Mouse (Mus musculus) cerebellum, adult 9-10 months (tissue): ENCODE data around the gene Smagp.

Experiments used
- DNase-seq: peaks from one replicate; pipeline ENCODE4 v3.0.0; 2022

The Smagp gene

GRCm38 (mm10) chr15:100636700-100637501 is at the start of gene Smagp:
TSS of gene Smagp (minus strand) at chr15:100636940.
- DNase-seq = no peak

- no peak for DNase-seq
These were observed 49.7 kb upstream of the Smagp start for GRCm38 (mm10) chr15:100686434-100686833.

- no peak for DNase-seq
These were observed 49.1 kb upstream of the Smagp start for GRCm38 (mm10) chr15:100685849-100686248.

GRCm38 (mm10) chr15:100685255-100685654 is 48.5 kb upstream of the Smagp start:
- DNase-seq = no peak

- no peak for DNase-seq
These were observed 47.7 kb upstream of the Smagp start for GRCm38 (mm10) chr15:100684450-100684849.

GRCm38 (mm10) chr15:100683041-100683440 is 46.3 kb upstream of the Smagp start:
- DNase-seq = peak; percentile 77

- DNase-seq = no peak
These were observed 45.0 kb upstream of the Smagp start for GRCm38 (mm10) chr15:100681770-100682169.

- DNase-seq = no peak
These were observed 43.6 kb upstream of the Smagp start for GRCm38 (mm10) chr15:100680381-100680780.

- no peak for DNase-seq
These were observed 42.3 kb upstream of the Smagp start for GRCm38 (mm10) chr15:100679005-100679404.

- DNase-seq = no peak
These were observed 41.8 kb upstream of the Smagp start for GRCm38 (mm10) chr15:100678581-100678980.

GRCm38 (mm10) chr15:100677675-100678074 is 40.9 kb upstream of the Smagp start:
- DNase-seq = no peak

- no peak for DNase-seq
These were observed 39.8 kb upstream of the Smagp start for GRCm38 (mm10) chr15:100676521-100676920.

GRCm38 (mm10) chr15:100675486-100675885 is 38.7 kb upstream of the Smagp start:
- DNase-seq = no peak

GRCm38 (mm10) chr15:100674566-100674965 is 37.8 kb upstream of the Smagp start:
- no peak for DNase-seq

- no peak for DNase-seq
These were observed 37.0 kb upstream of the Smagp start for GRCm38 (mm10) chr15:100673585-100674391.

GRCm38 (mm10) chr15:100670833-100671232 is 34.1 kb upstream of the Smagp start:
- no peak for DNase-seq

GRCm38 (mm10) chr15:100670004-100670403 is 33.3 kb upstream of the Smagp start:
- DNase-seq = no peak

GRCm38 (mm10) chr15:100669337-100669736 is 32.6 kb upstream of the Smagp start, which contains the start of gene Bin2:
TSS of gene Bin2 (minus strand) at chr15:100669553.
- no peak for DNase-seq

GRCm38 (mm10) chr15:100667871-100668545 is 31.3 kb upstream of the Smagp start:
- no peak for DNase-seq

- no peak for DNase-seq
These were observed 30.7 kb upstream of the Smagp start for GRCm38 (mm10) chr15:100667420-100667819.

- no peak for DNase-seq
These were observed 30.1 kb upstream of the Smagp start for GRCm38 (mm10) chr15:100666851-100667250.

- no peak for DNase-seq
These were observed 29.5 kb upstream of the Smagp start for GRCm38 (mm10) chr15:100666219-100666696.
